28 mouse cellular contexts compared by ENCODE assay signal in genomic region chr10:93484511-93484910, GRCm38 (mm10). TPM values are rescaled to one million over a fixed set of nuclear protein-coding genes. Genes with fewer than 3 reads are reported as not detected.
"Had no signal": no experiment of that assay in that cellular context is flagged by ENCODE, and none has a peak within 500 bp of the region (broad histone marks: within the 10 kb centered on the region; RNA-seq: fewer than 3 reads in every experiment).

No protein-coding gene starts in this region.

- H3K4me3 ChIP-seq: heart, embryonic 10.5 days; heart, embryonic 12.5 days; hindbrain, embryonic 13.5 days; hindbrain, embryonic 15.5 days; kidney, embryonic 15.5 days; left cerebral cortex, adult 2 months; limb, embryonic 10.5 days; limb, embryonic 12.5 days; liver, embryonic 13.5 days had no signal

- H3K27ac ChIP-seq: heart, embryonic 10.5 days; hindbrain, embryonic 13.5 days; hindbrain, embryonic 15.5 days; hindbrain, postnatal 0 days; kidney, embryonic 15.5 days; kidney, postnatal 0 days; left cerebral cortex, adult 2 months; limb, embryonic 10.5 days; limb, embryonic 12.5 days; liver, embryonic 13.5 days had no signal

- DNase-seq: gastrocnemius, postnatal 14 days; gastrocnemius, postnatal 36 days; layer of hippocampus, adult 9-11 months; liver; liver, embryonic 13.5 days had no signal

RNA-seq across cellular contexts. Expression of gene Hal, which starts 4.1 kb away (rescaled TPM):
- total RNA-seq: heart, postnatal 10 days; hematopoietic stem cell, adult 5-6 weeks; hindbrain, postnatal 0 days had no signal
- polyA plus RNA-seq: heart, embryonic 12.5 days; heart, embryonic 14.5 days; hindbrain, embryonic 13.5 days; kidney, postnatal 0 days; limb, embryonic 12.5 days had no signal

RNA-seq across cellular contexts. Expression of gene Amdhd1, which starts 55.3 kb away (rescaled TPM):
- total RNA-seq: gastrocnemius, adult 8-10 months; gastrocnemius, postnatal 14 days; gastrocnemius, postnatal 36 days; heart, adult 18-20 months; heart, postnatal 25 days; hematopoietic stem cell, adult 5-6 weeks had no signal
- polyA plus RNA-seq: hindbrain, embryonic 11.5 days had no signal

RNA-seq across cellular contexts. Expression of gene Ccdc38, which starts 55.9 kb away (rescaled TPM):
- total RNA-seq: gastrocnemius, adult 18-20 months; gastrocnemius, adult 8-10 months; gastrocnemius, postnatal 14 days; heart, adult 18-20 months; heart, postnatal 10 days; heart, postnatal 25 days; hematopoietic stem cell, adult 5-6 weeks; hindbrain, postnatal 0 days; layer of hippocampus, adult 18-20 months; layer of hippocampus, postnatal 14 days; left cerebral cortex, adult 2 months; left cerebral cortex, postnatal 36 days had no signal
- polyA plus RNA-seq: kidney, adult 2 months; large intestine, adult 2 months had no signal
